Mouse (Mus musculus) CH12.LX (cell line): ENCODE measurements around the gene Cald1. TPM values are rescaled to one million over a fixed set of nuclear protein-coding genes. Genes with fewer than 3 reads are reported as not detected.

Source experiments
- DNase-seq: peaks from one replicate; pipeline ENCODE4 v3.0.0-alpha.2; 2013; ENCODE audit errors: extremely low read depth
- H3K27ac ChIP-seq: 2 replicates; pipeline ENCODE4 v1.5.1; 2012; ENCODE audit warnings: low read depth, mild to moderate bottlenecking, control low read depth, moderate library complexity; ENCODE audit not compliant: insufficient read depth
- H3K27me3 ChIP-seq: replicated peaks from 2 replicates; pipeline ENCODE3; 2012; ENCODE audit warnings: inconsistent platforms
- H3K36me3 ChIP-seq, 2 experiments: replicated peaks in 1 of 2; 2 replicates each; pipeline versions ENCODE3 to v1.6.1; 2012; ENCODE audit warnings: inconsistent platforms in 1 of 2, low read length in 1 of 2, mild to moderate bottlenecking in 1 of 2, mixed read lengths in 1 of 2, moderate library complexity in 1 of 2; ENCODE audit not compliant: control insufficient read depth in 1 of 2, insufficient read depth in 1 of 2
- H3K4me1 ChIP-seq, 2 experiments: 2 replicates each; pipeline ENCODE4 v1.6.1; 2012; ENCODE audit warnings: inconsistent platforms in 1 of 2, moderate library complexity in 1 of 2; ENCODE audit not compliant: insufficient read depth in 2 of 2, control insufficient read depth in 1 of 2
- H3K4me2 ChIP-seq: 2 replicates; pipeline ENCODE4 v1.6.1; 2012; ENCODE audit warnings: low read depth, mild to moderate bottlenecking, control low read depth; ENCODE audit not compliant: poor library complexity, insufficient read depth, severe bottlenecking
- H3K4me3 ChIP-seq, 3 experiments: fragments of 150-350 bp in 1 of 3; sonication (generic) in 1 of 3; replicated peaks in 1 of 3; 2 replicates each; pipeline versions ENCODE3 to v1.5.1; 2011 to 2012; ENCODE audit warnings: low read depth in 2 of 3, low read length in 2 of 3, mild to moderate bottlenecking in 2 of 3, moderate library complexity in 2 of 3, control low read depth in 1 of 3, improper control_type of control experiment in 1 of 3, inconsistent platforms in 1 of 3, mixed read lengths in 1 of 3; ENCODE audit not compliant: poor library complexity in 1 of 3
- H3K79me2 ChIP-seq: replicated peaks from 2 replicates; pipeline ENCODE4 v1.6.1; 2012; ENCODE audit warnings: mild to moderate bottlenecking, moderate library complexity; ENCODE audit not compliant: control insufficient read depth, poor library complexity, insufficient read depth, severe bottlenecking; ENCODE audit errors: extremely low read depth
- H3K9ac ChIP-seq: 2 replicates; pipeline ENCODE4 v1.6.1; 2012; ENCODE audit warnings: low read depth, mild to moderate bottlenecking, control low read depth, moderate library complexity; ENCODE audit not compliant: insufficient read depth
- H3K9me3 ChIP-seq: replicated peaks from 2 replicates; pipeline ENCODE3; 2012; ENCODE audit warnings: low read length, inconsistent platforms, mixed read lengths
- CHD1 ChIP-seq: IDR thresholded peaks from 2 replicates; pipeline ENCODE4 v1.6.1; 2012; ENCODE audit warnings: low read depth, low read length, improper control_type of control experiment, inconsistent platforms
- CTCF ChIP-seq, 2 experiments: IDR thresholded peaks in 1 of 2; conservative IDR thresholded peaks in 1 of 2; 2 replicates each; pipeline ENCODE4 v1.5.1; 2011 to 2012; ENCODE audit warnings: low read depth in 2 of 2, low read length in 2 of 2, improper control_type of control experiment in 1 of 2, inconsistent platforms in 1 of 2, mild to moderate bottlenecking in 1 of 2, moderate library complexity in 1 of 2
- E2F4 ChIP-seq: IDR thresholded peaks from 2 replicates; pipeline ENCODE4 v1.6.1; 2011; ENCODE audit warnings: low read depth, low read length, improper control_type of control experiment; ENCODE audit not compliant: insufficient replicate concordance
- ELF1 ChIP-seq: IDR thresholded peaks from 2 replicates; pipeline ENCODE4 v1.6.1; 2014; ENCODE audit warnings: low read depth, mild to moderate bottlenecking, inconsistent platforms, low read length, improper control_type of control experiment
- EP300 ChIP-seq: IDR thresholded peaks from 2 replicates; pipeline ENCODE4 v1.6.1; 2011; ENCODE audit warnings: low read length, improper control_type of control experiment
- GABPA ChIP-seq: IDR thresholded peaks from 2 replicates; pipeline ENCODE4 v1.6.1; 2012; ENCODE audit warnings: low read depth, low read length, improper control_type of control experiment, inconsistent platforms; ENCODE audit not compliant: insufficient replicate concordance
- HCFC1 ChIP-seq: IDR thresholded peaks from 2 replicates; pipeline ENCODE4 v1.6.1; 2012; ENCODE audit warnings: low read depth, mild to moderate bottlenecking, inconsistent platforms, low read length, improper control_type of control experiment
- IRF4 ChIP-seq: IDR thresholded peaks from 2 replicates; pipeline ENCODE4 v1.6.1; 2014; ENCODE audit warnings: low read depth, mild to moderate bottlenecking, inconsistent platforms, low read length, improper control_type of control experiment
- JUN ChIP-seq: IDR thresholded peaks from 2 replicates; pipeline ENCODE4 v1.6.1; 2011; ENCODE audit warnings: low read depth, mild to moderate bottlenecking, low read length, improper control_type of control experiment, moderate library complexity; ENCODE audit not compliant: insufficient read depth
- MAFK ChIP-seq: IDR thresholded peaks from 2 replicates; pipeline ENCODE4 v1.6.1; 2011; ENCODE audit warnings: low read length, improper control_type of control experiment; ENCODE audit not compliant: insufficient replicate concordance
- MAX ChIP-seq: IDR thresholded peaks from 2 replicates; pipeline ENCODE4 v1.6.1; 2011; ENCODE audit warnings: low read length, improper control_type of control experiment
- MEF2A ChIP-seq: IDR thresholded peaks from 2 replicates; pipeline ENCODE4 v1.6.1; 2014; ENCODE audit warnings: low read depth, mild to moderate bottlenecking, inconsistent platforms, low read length, improper control_type of control experiment, borderline replicate concordance
- MXI1 ChIP-seq: IDR thresholded peaks from 2 replicates; pipeline ENCODE4 v1.6.1; 2011; ENCODE audit warnings: mild to moderate bottlenecking, low read depth, low read length, improper control_type of control experiment
- MYC ChIP-seq: IDR thresholded peaks from 2 replicates; pipeline ENCODE4 v1.6.1; 2011; ENCODE audit warnings: low read depth, mild to moderate bottlenecking, improper control_type of control experiment, low read length
- NRF1 ChIP-seq: IDR thresholded peaks from 2 replicates; pipeline ENCODE4 v1.6.1; 2014; ENCODE audit warnings: low read depth, mild to moderate bottlenecking, inconsistent platforms, low read length, improper control_type of control experiment, moderate library complexity
- POLR2A ChIP-seq: IDR thresholded peaks from 2 replicates; pipeline ENCODE4 v1.6.1; 2011; ENCODE audit warnings: low read depth, mild to moderate bottlenecking, improper control_type of control experiment, low read length
- POLR2AphosphoS2 ChIP-seq: IDR thresholded peaks from 2 replicates; pipeline ENCODE4 v1.6.1; 2011; ENCODE audit warnings: low read depth, low read length, improper control_type of control experiment
- RCOR1 ChIP-seq: conservative IDR thresholded peaks from 2 replicates; pipeline ENCODE4 v1.6.1; 2012; ENCODE audit warnings: low read depth, mild to moderate bottlenecking, inconsistent platforms, low read length, improper control_type of control experiment
- SIN3A ChIP-seq: IDR thresholded peaks from 2 replicates; pipeline ENCODE4 v1.6.1; 2012; ENCODE audit warnings: low read length, improper control_type of control experiment, inconsistent platforms
- TBP ChIP-seq: conservative IDR thresholded peaks from 2 replicates; pipeline ENCODE4 v1.6.1; 2011; ENCODE audit warnings: low read depth, low read length, improper control_type of control experiment
- USF1 ChIP-seq: IDR thresholded peaks from 2 replicates; pipeline ENCODE4 v1.6.1; 2014; ENCODE audit warnings: low read depth, mild to moderate bottlenecking, inconsistent platforms, low read length, improper control_type of control experiment
- ZC3H11A ChIP-seq: IDR thresholded peaks from 2 replicates; pipeline ENCODE4 v1.6.1; 2012; ENCODE audit warnings: low read depth, mild to moderate bottlenecking, inconsistent platforms, low read length, improper control_type of control experiment
- ZKSCAN1 ChIP-seq: IDR thresholded peaks from 2 replicates; pipeline ENCODE4 v1.6.1; 2012; ENCODE audit warnings: low read depth, inconsistent platforms, low read length, improper control_type of control experiment, borderline replicate concordance
- ZMIZ1 ChIP-seq: IDR thresholded peaks from 2 replicates; pipeline ENCODE4 v1.6.1; 2012; ENCODE audit warnings: low read depth, mild to moderate bottlenecking, inconsistent platforms, low read length, improper control_type of control experiment
- dilution Hi-C: fragments of 300-500 bp; cut with MboI; formaldehyde crosslinking; loops from 2 replicates; pipeline ENCODE4 v1.14.3; 2020; ENCODE audit warnings: low sequenced_read_pairs; ENCODE audit not compliant: extremely low pct_unique_long_range_greater_than_20kb, extremely low pct_ligation_motif_present
- in situ Hi-C: fragments of 300-500 bp; cut with MboI; formaldehyde crosslinking; loops from 3 replicates; pipeline ENCODE4 v1.14.3; 2019; ENCODE audit warnings: low sequenced_read_pairs, low pct_ligation_motif_present, low pct_unique_long_range_greater_than_20kb, mixed read lengths
- polyA plus RNA-seq: library from polyadenylated mRNA; unstranded; fragments of >175 nt; gene quantifications from 2 replicates; pipeline ENCODE4 v1.2.1, GENCODE M21; 2012; ENCODE audit warnings: low read depth; ENCODE audit not compliant: insufficient read length
- total RNA-seq, 2 experiments: library from RNA; depleted of rRNA; stranded (reverse); fragments of 300-350 nt in 1 of 2; fragments of >200 nt in 1 of 2; gene quantifications; 2 replicates each; pipeline ENCODE4 v1.2.3; 2012 to 2014

Gene Cald1
- total and polyA plus RNA-seq, 3 experiments: 0.55 to 4.0 (median 1.1) TPM

DNA sequence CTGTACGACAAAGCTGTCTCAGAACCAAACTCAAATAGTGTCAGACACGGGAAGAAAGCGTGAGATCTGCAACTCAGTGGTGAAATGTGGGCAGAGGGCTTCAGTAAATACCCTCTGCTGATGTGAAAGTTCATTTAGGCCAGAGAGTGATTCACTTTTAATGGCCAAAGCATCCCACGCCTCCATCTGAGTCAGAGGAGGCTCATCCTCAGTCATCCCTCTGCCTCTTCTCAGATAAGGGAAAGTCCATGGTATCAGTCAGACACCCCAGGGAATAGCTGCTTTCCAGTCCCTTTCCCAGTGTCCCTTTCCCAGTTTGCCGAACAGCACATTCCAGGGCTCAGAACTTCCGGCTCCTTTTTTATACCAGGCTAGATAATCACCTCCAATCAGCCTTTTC lies 151.2 kb downstream of the Cald1 start:
- no peak for DNase-seq
- Histone ChIP-seq H3K79me2 (no peaks in the 10 kb centered on the region), H3K4me3 (no peak overlapping the region), H3K9ac (no peak overlapping the region), H3K36me3 (no peaks in the 10 kb centered on the region), H3K27ac (no peak overlapping the region), H3K4me1 (peaks cover 0 to 4% of the 10 kb centered on the region in 2 experiments; a peak in 1 of 4 replicates), H3K27me3 (no peaks in the 10 kb centered on the region), H3K9me3 (no peaks in the 10 kb centered on the region), H3K4me2 (no peak overlapping the region)
- dilution Hi-C loops: no loop called here
- TF ChIP-seq E2F4: no peak
- no peak for TF ChIP-seq MYC
- no peak for TF ChIP-seq EP300
- no peak for TF ChIP-seq POLR2AphosphoS2
- TF ChIP-seq POLR2A: no peak
- no peak for TF ChIP-seq USF1
- no peak for TF ChIP-seq MEF2A
- TF ChIP-seq MXI1: no peak
- TF ChIP-seq CTCF (conservative IDR thresholded peaks at IDR 0.05 in 1 of 2, IDR thresholded peaks at IDR 0.05 in 1 of 2; ENCODE audit: low read depth in 2 of 2, low read length in 2 of 2): no peak
- TF ChIP-seq SIN3A: no peak
- no peak for TF ChIP-seq TBP
- in situ Hi-C loops: no loop called here

DNA sequence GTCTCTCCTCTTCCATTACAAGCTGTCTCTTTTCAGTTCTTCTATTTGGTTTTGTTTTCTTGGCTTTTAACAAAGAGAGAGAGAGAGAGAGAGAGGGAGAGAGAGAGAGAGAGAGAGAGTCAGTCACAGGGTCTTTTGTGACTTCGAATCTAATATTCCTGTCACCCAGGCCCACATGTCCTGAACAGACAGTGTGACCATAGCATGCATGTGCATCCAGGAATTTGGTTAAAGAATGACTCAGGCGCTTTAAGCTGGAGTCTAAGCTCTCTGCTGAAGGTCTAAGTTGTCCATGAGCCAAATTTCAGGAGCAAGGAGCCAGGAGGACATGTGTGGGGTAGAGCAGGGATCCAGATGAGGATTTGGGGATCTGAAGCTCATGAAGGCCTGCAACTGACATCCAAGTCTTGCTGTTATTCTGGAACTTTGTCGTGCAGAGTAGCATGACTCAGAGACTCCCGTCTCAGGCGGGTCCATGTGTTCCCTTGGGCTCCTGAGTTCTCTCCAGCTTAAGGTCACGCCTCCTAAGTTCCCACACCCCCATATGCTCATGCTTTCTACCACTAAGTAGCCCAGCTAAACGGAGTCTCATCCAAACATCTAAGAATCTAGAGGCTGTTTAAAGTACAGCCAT lies 152.3 kb downstream of the Cald1 start:
- in situ Hi-C loops (loop anchor here (10.0 kb wide), 2 partner anchors 196 to 236 kb away; no protein-coding TSS in a partner anchor), dilution Hi-C loops (no loop called here)
- Histone ChIP-seq H3K27ac (no peak overlapping the region), H3K36me3 (no peaks in the 10 kb centered on the region), H3K4me2 (no peak overlapping the region), H3K4me1 (peaks cover 0 to 4% of the 10 kb centered on the region in 2 experiments; a peak in 1 of 4 replicates), H3K79me2 (no peaks in the 10 kb centered on the region), H3K9ac (no peak overlapping the region), H3K9me3 (no peaks in the 10 kb centered on the region), H3K27me3 (no peaks in the 10 kb centered on the region), H3K4me3 (no peak overlapping the region)
- TF ChIP-seq ELF1 (no peak), HCFC1 (no peak), NRF1 (no peak), E2F4 (no peak)
- no peak for DNase-seq

DNA sequence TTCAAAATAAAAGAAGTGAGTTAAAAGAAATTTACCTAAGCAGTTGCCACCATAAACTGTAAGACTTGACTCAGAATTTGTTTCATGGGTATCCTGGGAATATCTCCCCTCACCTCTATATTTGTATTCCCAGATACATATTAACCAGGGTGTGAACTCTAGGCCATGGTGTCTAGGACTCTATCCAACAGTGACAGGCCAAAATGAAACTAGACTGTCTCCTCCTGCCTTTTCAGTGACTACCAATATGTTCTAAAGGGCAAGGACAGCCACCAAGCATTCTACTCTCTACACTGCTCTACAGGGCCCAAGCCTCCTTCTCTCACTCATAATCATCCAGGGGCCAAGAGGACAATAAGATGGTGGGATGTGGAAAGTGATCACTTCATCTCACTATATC lies 153.3 kb downstream of the Cald1 start:
- Histone ChIP-seq H3K4me2 (no peak overlapping the region), H3K27me3 (no peaks in the 10 kb centered on the region), H3K79me2 (no peaks in the 10 kb centered on the region), H3K4me3 (no peak overlapping the region), H3K36me3 (no peaks in the 10 kb centered on the region), H3K27ac (no peak overlapping the region), H3K4me1 (no peaks in the 10 kb centered on the region), H3K9me3 (no peaks in the 10 kb centered on the region), H3K9ac (no peak overlapping the region)
- dilution Hi-C loops: no loop called here
- in situ Hi-C loops: loop anchor here (10.0 kb wide), 2 partner anchors 197 to 237 kb away; no protein-coding TSS in a partner anchor
- DNase-seq: no peak
- TF ChIP-seq MYC (no peak), IRF4 (no peak), TBP (no peak), GABPA (no peak), JUN (no peak), NRF1 (no peak), ZMIZ1 (no peak), POLR2AphosphoS2 (no peak), CHD1 (no peak), MAX (no peak), MEF2A (no peak), E2F4 (no peak), SIN3A (no peak), MAFK (no peak), ZC3H11A (no peak), RCOR1 (no peak), USF1 (no peak), ZKSCAN1 (no peak)
